Mouse (Mus musculus): Measurements from ENCODE around the gene Proca1. TPM values are rescaled to one million over a fixed set of nuclear protein-coding genes. Genes with fewer than 3 reads are reported as not detected.
A peak's percentile ranks its signal among the peaks of the same experiment; 100 is the strongest.

Gene Proca1
- polyA plus RNA-seq, 1 experiment, result 7.6 TPM

DNA sequence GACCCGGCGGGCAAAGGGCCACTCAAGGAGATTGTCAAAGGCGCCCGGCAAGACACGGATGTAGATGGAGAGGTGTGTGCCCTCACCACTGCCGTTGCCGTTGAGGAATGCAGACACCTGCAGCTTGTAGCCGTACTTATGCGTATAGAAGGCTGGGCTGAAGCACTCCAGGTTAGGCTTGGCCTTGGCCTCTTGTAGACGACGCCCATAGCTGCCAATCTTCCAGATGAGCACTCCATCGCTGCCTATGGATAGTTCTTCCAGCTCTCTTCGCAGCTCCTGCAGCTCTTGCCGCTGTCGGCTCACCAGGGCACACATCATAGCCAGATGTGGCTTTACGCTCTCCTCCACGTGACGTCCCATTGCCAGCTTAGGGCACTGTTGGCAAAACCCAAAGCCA, 33.0 kb upstream of the Proca1 start:
- TF ChIP-seq EP300 (IDR thresholded peaks at IDR 0.05; ENCODE audit: insufficient read depth, low read depth, low read length) (no peak), CTCF (IDR thresholded peaks at IDR 0.05; ENCODE audit: low read depth, low read length) (no peak), POLR2A (IDR thresholded peaks at IDR 0.05; ENCODE audit: insufficient read depth, low read length) (no peak)
- H3K27ac ChIP-seq (ENCODE audit: insufficient read depth, low read length), result no peak overlapping the region
- peaks cover 52% of the 10 kb centered on the region for H3K36me3 ChIP-seq (ENCODE audit: control insufficient read depth, insufficient read depth, low read length, poor library complexity, severe bottlenecking)
- no peaks in the 10 kb centered on the region for H3K9me3 ChIP-seq (replicated peaks; ENCODE audit: control insufficient read depth, insufficient read depth, low read length, poor library complexity, severe bottlenecking)
- no peak overlapping the region for H3K9ac ChIP-seq (ENCODE audit: low read depth, poor library complexity, severe bottlenecking)
- H3K4me1 ChIP-seq (ENCODE audit: control insufficient read depth, insufficient read depth, low read length), result peaks cover 4% of the 10 kb centered on the region
- H3K4me3 ChIP-seq (ENCODE audit: low read depth, low read length), result no peak overlapping the region
- H3K27me3 ChIP-seq (ENCODE audit: control insufficient read depth, insufficient read depth, low read length, poor library complexity, severe bottlenecking), result no peaks in the 10 kb centered on the region

GRCm38 (mm10) chr11:78160675-78161074, 32.5 kb upstream of the Proca1 start:
- TF ChIP-seq EP300 (IDR thresholded peaks at IDR 0.05; ENCODE audit: insufficient read depth, low read depth, low read length) (no peak), CTCF (IDR thresholded peaks at IDR 0.05; ENCODE audit: low read depth, low read length) (no peak), POLR2A (IDR thresholded peaks at IDR 0.05; ENCODE audit: insufficient read depth, low read length) (no peak)
- Histone ChIP-seq H3K36me3 (ENCODE audit: control insufficient read depth, insufficient read depth, low read length, poor library complexity, severe bottlenecking) (peaks cover 49% of the 10 kb centered on the region), H3K9me3 (replicated peaks; ENCODE audit: control insufficient read depth, insufficient read depth, low read length, poor library complexity, severe bottlenecking) (no peaks in the 10 kb centered on the region), H3K4me3 (ENCODE audit: low read depth, low read length) (no peak overlapping the region), H3K27ac (ENCODE audit: insufficient read depth, low read length) (no peak overlapping the region), H3K27me3 (ENCODE audit: control insufficient read depth, insufficient read depth, low read length, poor library complexity, severe bottlenecking) (no peaks in the 10 kb centered on the region), H3K4me1 (ENCODE audit: control insufficient read depth, insufficient read depth, low read length) (peaks cover 4% of the 10 kb centered on the region), H3K9ac (ENCODE audit: low read depth, poor library complexity, severe bottlenecking) (no peak overlapping the region)

DNA sequence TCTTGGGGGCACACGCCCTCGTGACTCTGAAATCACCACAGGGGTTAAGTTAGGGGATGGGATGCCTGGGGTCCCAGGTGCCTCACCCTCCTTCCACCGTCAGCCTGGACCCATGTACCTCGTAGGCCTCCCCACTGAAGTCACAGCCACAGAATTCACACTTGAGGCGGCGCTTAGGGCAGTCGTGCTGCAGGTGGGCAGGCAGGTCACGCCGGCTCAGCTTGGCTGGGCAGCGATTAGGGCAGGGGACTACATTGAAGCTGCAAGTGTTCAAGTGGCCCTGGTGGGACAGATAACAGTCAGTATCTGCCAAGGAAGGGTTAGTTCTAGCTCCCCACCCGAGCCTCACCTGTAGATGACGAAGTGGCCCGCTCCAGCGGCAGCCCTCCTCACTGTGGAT, 32.0 kb upstream of the Proca1 start:
- Histone ChIP-seq H3K36me3 (ENCODE audit: control insufficient read depth, insufficient read depth, low read length, poor library complexity, severe bottlenecking) (peaks cover 48% of the 10 kb centered on the region), H3K9me3 (replicated peaks; ENCODE audit: control insufficient read depth, insufficient read depth, low read length, poor library complexity, severe bottlenecking) (no peaks in the 10 kb centered on the region), H3K27ac (ENCODE audit: insufficient read depth, low read length) (no peak overlapping the region), H3K27me3 (ENCODE audit: control insufficient read depth, insufficient read depth, low read length, poor library complexity, severe bottlenecking) (no peaks in the 10 kb centered on the region), H3K9ac (ENCODE audit: low read depth, poor library complexity, severe bottlenecking) (no peak overlapping the region), H3K4me3 (ENCODE audit: low read depth, low read length) (no peak overlapping the region), H3K4me1 (ENCODE audit: control insufficient read depth, insufficient read depth, low read length) (peaks cover 4% of the 10 kb centered on the region)
- TF ChIP-seq POLR2A (IDR thresholded peaks at IDR 0.05; ENCODE audit: insufficient read depth, low read length), result no peak
- TF ChIP-seq CTCF (IDR thresholded peaks at IDR 0.05; ENCODE audit: low read depth, low read length), result no peak
- no peak for TF ChIP-seq EP300 (IDR thresholded peaks at IDR 0.05; ENCODE audit: insufficient read depth, low read depth, low read length)

- Histone ChIP-seq H3K27me3 (ENCODE audit: control insufficient read depth, insufficient read depth, low read length, poor library complexity, severe bottlenecking) (no peaks in the 10 kb centered on the region), H3K36me3 (ENCODE audit: control insufficient read depth, insufficient read depth, low read length, poor library complexity, severe bottlenecking) (peaks cover 47% of the 10 kb centered on the region), H3K9ac (ENCODE audit: low read depth, poor library complexity, severe bottlenecking) (no peak overlapping the region), H3K9me3 (replicated peaks; ENCODE audit: control insufficient read depth, insufficient read depth, low read length, poor library complexity, severe bottlenecking) (no peaks in the 10 kb centered on the region), H3K4me1 (ENCODE audit: control insufficient read depth, insufficient read depth, low read length) (peaks cover 4% of the 10 kb centered on the region), H3K4me3 (ENCODE audit: low read depth, low read length) (no peak overlapping the region), H3K27ac (ENCODE audit: insufficient read depth, low read length) (no peak overlapping the region)
- TF ChIP-seq EP300 (IDR thresholded peaks at IDR 0.05; ENCODE audit: insufficient read depth, low read depth, low read length), result no peak
- no peak for TF ChIP-seq CTCF (IDR thresholded peaks at IDR 0.05; ENCODE audit: low read depth, low read length)
- TF ChIP-seq POLR2A (IDR thresholded peaks at IDR 0.05; ENCODE audit: insufficient read depth, low read length), result no peak
Observed at GRCm38 (mm10) chr11:78161968-78162367, 31.2 kb upstream of the Proca1 start.

DNA sequence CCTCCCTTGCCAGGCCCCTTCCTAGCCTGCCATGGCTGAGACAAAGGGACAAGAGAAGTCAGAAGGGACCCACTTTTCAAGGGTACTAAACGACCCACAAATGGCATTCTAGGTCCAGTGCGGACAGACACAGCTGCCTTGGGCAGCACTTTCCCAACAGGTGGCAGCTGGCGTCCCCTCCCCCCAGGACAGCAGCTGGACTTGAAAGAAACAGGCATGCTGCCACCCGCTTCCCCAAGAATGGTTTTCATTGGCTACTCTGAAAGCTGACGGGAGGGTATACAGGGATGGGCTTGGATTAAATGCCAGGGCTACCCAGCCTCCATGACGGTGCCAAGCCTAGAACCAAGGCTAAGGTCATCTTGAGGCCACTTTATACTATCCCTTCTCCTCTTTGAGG, 30.7 kb upstream of the Proca1 start:
- H3K27me3 ChIP-seq (ENCODE audit: control insufficient read depth, insufficient read depth, low read length, poor library complexity, severe bottlenecking), result no peaks in the 10 kb centered on the region
- H3K9ac ChIP-seq (ENCODE audit: low read depth, poor library complexity, severe bottlenecking), result no peak overlapping the region
- no peak overlapping the region for H3K4me3 ChIP-seq (ENCODE audit: low read depth, low read length)
- TF ChIP-seq CTCF (IDR thresholded peaks at IDR 0.05; ENCODE audit: low read depth, low read length) (no peak), EP300 (IDR thresholded peaks at IDR 0.05; ENCODE audit: insufficient read depth, low read depth, low read length) (no peak), POLR2A (IDR thresholded peaks at IDR 0.05; ENCODE audit: insufficient read depth, low read length) (no peak)
- peaks cover 5% of the 10 kb centered on the region for H3K4me1 ChIP-seq (ENCODE audit: control insufficient read depth, insufficient read depth, low read length)
- H3K27ac ChIP-seq (ENCODE audit: insufficient read depth, low read length), result no peak overlapping the region
- H3K36me3 ChIP-seq (ENCODE audit: control insufficient read depth, insufficient read depth, low read length, poor library complexity, severe bottlenecking), result peaks cover 44% of the 10 kb centered on the region
- H3K9me3 ChIP-seq (replicated peaks; ENCODE audit: control insufficient read depth, insufficient read depth, low read length, poor library complexity, severe bottlenecking), result no peaks in the 10 kb centered on the region

DNA sequence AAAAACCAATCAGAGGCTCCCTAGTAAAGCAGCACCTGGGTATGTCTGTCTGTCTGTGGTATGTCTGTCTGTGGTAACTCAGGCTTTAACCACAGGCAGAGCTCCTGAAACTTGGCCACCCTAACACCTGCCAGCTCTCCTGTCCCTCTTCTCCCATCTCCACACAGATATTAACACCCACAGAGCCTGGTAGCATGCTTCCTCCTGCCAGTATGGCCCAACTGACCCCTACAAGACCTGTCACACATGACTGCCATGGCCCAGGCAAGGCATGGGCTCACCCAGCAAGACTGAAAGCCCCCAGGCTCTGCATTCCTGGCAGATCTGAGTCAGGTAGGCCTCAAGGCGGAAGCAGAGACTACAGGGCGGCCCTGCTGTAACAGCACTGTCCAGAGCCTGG, 30.1 kb upstream of the Proca1 start:
- Histone ChIP-seq H3K27me3 (ENCODE audit: control insufficient read depth, insufficient read depth, low read length, poor library complexity, severe bottlenecking) (no peaks in the 10 kb centered on the region), H3K4me3 (ENCODE audit: low read depth, low read length) (peak overlapping the region; percentile 18; the same call in 1 of the 2 replicates), H3K9ac (ENCODE audit: low read depth, poor library complexity, severe bottlenecking) (peak overlapping the region; percentile 96), H3K9me3 (replicated peaks; ENCODE audit: control insufficient read depth, insufficient read depth, low read length, poor library complexity, severe bottlenecking) (no peaks in the 10 kb centered on the region), H3K36me3 (ENCODE audit: control insufficient read depth, insufficient read depth, low read length, poor library complexity, severe bottlenecking) (peaks cover 39% of the 10 kb centered on the region), H3K27ac (ENCODE audit: insufficient read depth, low read length) (no peak overlapping the region), H3K4me1 (ENCODE audit: control insufficient read depth, insufficient read depth, low read length) (peaks cover 10% of the 10 kb centered on the region)
- TF ChIP-seq CTCF (IDR thresholded peaks at IDR 0.05; ENCODE audit: low read depth, low read length) (no peak), EP300 (IDR thresholded peaks at IDR 0.05; ENCODE audit: insufficient read depth, low read depth, low read length) (no peak), POLR2A (IDR thresholded peaks at IDR 0.05; ENCODE audit: insufficient read depth, low read length) (no peak)

Data from ES-Bruce4 (cell line).